Mouse (Mus musculus) erythroblast, adult 5-6 weeks (primary cell): Measurements from ENCODE around the gene Pdia5. TPM values are rescaled to one million over a fixed set of nuclear protein-coding genes. Genes with fewer than 3 reads are reported as not detected.

Experiments used
- ATAC-seq: replicated peaks from 2 replicates; pipeline ENCODE4 v1.8.0; 2016; ENCODE audit warnings: moderate number of reproducible peaks, mild to moderate bottlenecking, moderate TSS enrichment, inconsistent platforms; ENCODE audit not compliant: poor library complexity, low FRiP score, severe bottlenecking
- total RNA-seq, 2 experiments: library from RNA; stranded (forward) in 1 of 2; stranded (reverse) in 1 of 2; fragments of 150-400 nt in 1 of 2; fragments of 200-764, 138-1000 nt in 1 of 2; gene quantifications; 2 replicates each; pipeline versions ENCODE4 v1.2.3 to v1.2.4; 2015 to 2017; ENCODE audit warnings: low replicate concordance in 2 of 2

Pdia5 gene
- total RNA-seq, 2 experiments from 2014 or later, result 1.2 to 4.0 TPM

GRCm38 (mm10) chr16:35380048-35380447, 110.6 kb downstream of the Pdia5 start:
- ATAC-seq, result no peak

- ATAC-seq, result no peak
Measured at GRCm38 (mm10) chr16:35379344-35379743, 111.3 kb downstream of the Pdia5 start.

GRCm38 (mm10) chr16:35364063-35364428, 126.6 kb downstream of the Pdia5 start:
- peak; percentile 19; the same call in 1 of the 2 replicates for ATAC-seq

GRCm38 (mm10) chr16:35363150-35364062, 127.3 kb downstream of the Pdia5 start, which contains the start of gene Sec22a:
Gene Sec22a, minus strand, starts transcription at chr16:35363918.
- ATAC-seq, result peak; percentile 97

- ATAC-seq, result no peak
Measured at GRCm38 (mm10) chr16:35362221-35362620, 128.5 kb downstream of the Pdia5 start.

GRCm38 (mm10) chr16:35360593-35360992, 130.1 kb downstream of the Pdia5 start:
- peak; percentile 43; the same call in 1 of the 2 replicates for ATAC-seq

GRCm38 (mm10) chr16:35357449-35357848, 133.2 kb downstream of the Pdia5 start:
- ATAC-seq, result no peak

Other genes starting within 250 kb of the Pdia5 start
- 0.77 and 3.1 TPM in 2 replicates for gene Sec22a, start 127.0 kb downstream of the Pdia5 start, total RNA-seq (2015; ENCODE audit: low replicate concordance)
- gene Sec22a, start 127.0 kb downstream of the Pdia5 start, total RNA-seq (2017; ENCODE audit: low replicate concordance), result 0.42 and 1.8 TPM in 2 replicates
- not detected in 2 replicates for gene Sema5b, start 50.3 kb upstream of the Pdia5 start, total RNA-seq (2015; ENCODE audit: low replicate concordance)
- gene Sema5b, start 50.3 kb upstream of the Pdia5 start, total RNA-seq (2017; ENCODE audit: low replicate concordance), result not detected in 2 replicates